Mouse (Mus musculus) heart, embryonic 16.5 days (tissue): ENCODE measurements at regions not wholly inside any gene's neighbourhood (a gene's known extent, or its start where the extent isn't known, plus 50 kb on each side); places are given as distances from the start of the nearest gene placed in this dataset.

Experiments used
- ATAC-seq: fragments of 200-750 bp; cut with Nextera tagmentation; replicated peaks from 2 replicates; pipeline ENCODE4 v1.8.0; 2017; ENCODE audit warnings: moderate number of reproducible peaks; ENCODE audit not compliant: insufficient read depth, low FRiP score; ENCODE audit errors: extremely low read depth
- H3K27ac ChIP-seq: fragments of 300-500 bp; sonication (generic); 2 replicates; pipeline ENCODE4 v1.5.1; 2014; ENCODE audit warnings: mild to moderate bottlenecking, low read length, control low read depth, moderate library complexity
- H3K27me3 ChIP-seq: fragments of 300-500 bp; sonication (generic); 2 replicates; pipeline ENCODE4 v1.6.1; 2014; ENCODE audit warnings: low read length, mixed read lengths; ENCODE audit not compliant: control insufficient read depth, insufficient read depth
- H3K36me3 ChIP-seq: fragments of 300-500 bp; sonication (generic); 2 replicates; pipeline ENCODE4 v1.6.1; 2014; ENCODE audit not compliant: control insufficient read depth, insufficient read depth
- H3K4me1 ChIP-seq: fragments of 300-500 bp; sonication (generic); 2 replicates; pipeline ENCODE4 v1.6.1; 2014; ENCODE audit warnings: low read length, mixed read lengths; ENCODE audit not compliant: control insufficient read depth, insufficient read depth
- H3K4me2 ChIP-seq: fragments of 300-500 bp; sonication (generic); 2 replicates; pipeline ENCODE4 v1.6.1; 2014; ENCODE audit warnings: low read depth, mild to moderate bottlenecking, control low read depth, low read length
- H3K4me3 ChIP-seq: fragments of 300-500 bp; sonication (generic); 2 replicates; pipeline ENCODE4 v1.5.1; 2014; ENCODE audit warnings: mild to moderate bottlenecking, control low read depth, low read length
- H3K9ac ChIP-seq: fragments of 300-500 bp; sonication (generic); 2 replicates; pipeline ENCODE4 v1.6.1; 2014; ENCODE audit warnings: low read length, control low read depth
- H3K9me3 ChIP-seq: fragments of 300-500 bp; sonication (generic); replicated peaks from 2 replicates; pipeline ENCODE4 v1.6.1; 2016; ENCODE audit warnings: low read length; ENCODE audit not compliant: control insufficient read depth
- WGBS: fragments of 180-500 bp; shearing (Covaris S2); extraction: QIAGEN DNeasy Blood & Tissue Kit; methylation state at CpG from one replicate; pipeline ENCODE4 v1.1.7; 2014; 5-methylcytosine and 5-hydroxymethylcytosine counted together

DNA sequence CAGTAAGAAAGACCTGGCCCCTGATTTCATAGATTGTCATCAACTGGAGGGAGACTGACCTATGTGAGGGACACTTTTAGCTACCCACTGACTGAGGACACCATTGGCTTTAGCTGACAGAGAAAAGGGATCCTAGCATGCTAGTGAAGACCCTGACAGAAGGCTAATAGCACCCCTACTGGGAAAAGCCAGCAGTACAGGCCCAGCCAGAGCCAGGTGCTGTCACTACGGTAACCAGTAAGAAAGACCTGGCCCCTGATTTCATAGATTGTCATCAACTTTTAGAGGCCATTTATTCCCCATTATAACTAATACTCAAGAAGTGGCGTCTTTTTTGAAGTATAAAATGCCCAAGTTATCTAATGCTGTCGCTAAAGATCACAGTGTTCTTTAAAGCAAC is 70.2 kb upstream of the Hk2 start:
- WGBS = 49% methylated on average over 3 of the region's 3 CpGs
- no peaks in the 10 kb centered on the region for H3K4me1 ChIP-seq
- no peak overlapping the region for H3K4me3 ChIP-seq
- no peak overlapping the region for H3K4me2 ChIP-seq
- ATAC-seq = no peak; the same call in 1 of the 2 replicates
- H3K9ac ChIP-seq = no peak overlapping the region
- H3K27me3 ChIP-seq = no peaks in the 10 kb centered on the region
- H3K36me3 ChIP-seq = no peaks in the 10 kb centered on the region
- H3K27ac ChIP-seq = no peak overlapping the region
- H3K9me3 ChIP-seq = peaks cover 7% of the 10 kb centered on the region

DNA sequence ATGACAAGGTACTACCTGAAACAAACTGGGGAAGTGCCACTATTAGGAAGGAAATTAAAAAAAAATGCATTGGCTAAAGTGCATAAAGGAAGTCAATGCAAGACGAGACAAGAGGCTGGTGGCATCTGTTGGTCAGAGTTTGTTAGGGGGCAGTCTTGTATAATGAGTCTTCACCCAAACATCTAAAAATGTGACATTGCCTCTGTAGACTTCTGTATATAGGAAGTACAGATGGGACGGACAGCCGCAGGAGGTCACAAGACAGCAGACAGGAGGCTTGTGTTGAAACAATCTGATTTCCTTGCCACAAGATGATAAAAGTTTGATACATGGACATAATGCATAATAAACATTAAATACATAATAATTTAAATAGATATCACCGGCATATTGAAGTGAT is 69.6 kb upstream of the Hk2 start:
- WGBS = 73% methylated on average over 4 of the region's 4 CpGs

GRCm38 (mm10) chr6:82837246-82837645 is 63.0 kb upstream of the Hk2 start:
- H3K36me3 ChIP-seq = no peaks in the 10 kb centered on the region
- H3K4me3 ChIP-seq = no peak overlapping the region
- H3K27me3 ChIP-seq = no peaks in the 10 kb centered on the region
- no peaks in the 10 kb centered on the region for H3K9me3 ChIP-seq
- H3K4me1 ChIP-seq = no peaks in the 10 kb centered on the region
- WGBS = 68% methylated on average over 9 of the region's 9 CpGs
- no peak overlapping the region for H3K27ac ChIP-seq
- no peak overlapping the region for H3K4me2 ChIP-seq
- no peak for ATAC-seq
- no peak overlapping the region for H3K9ac ChIP-seq

More for the DNA sequence above, 69.6 kb upstream of the Hk2 start:
- Histone ChIP-seq H3K4me1 (no peaks in the 10 kb centered on the region), H3K9ac (no peak overlapping the region), H3K4me3 (no peak overlapping the region), H3K27me3 (no peaks in the 10 kb centered on the region), H3K27ac (no peak overlapping the region), H3K36me3 (no peaks in the 10 kb centered on the region), H3K4me2 (no peak overlapping the region), H3K9me3 (peaks cover 7% of the 10 kb centered on the region)
- no peak for ATAC-seq

DNA sequence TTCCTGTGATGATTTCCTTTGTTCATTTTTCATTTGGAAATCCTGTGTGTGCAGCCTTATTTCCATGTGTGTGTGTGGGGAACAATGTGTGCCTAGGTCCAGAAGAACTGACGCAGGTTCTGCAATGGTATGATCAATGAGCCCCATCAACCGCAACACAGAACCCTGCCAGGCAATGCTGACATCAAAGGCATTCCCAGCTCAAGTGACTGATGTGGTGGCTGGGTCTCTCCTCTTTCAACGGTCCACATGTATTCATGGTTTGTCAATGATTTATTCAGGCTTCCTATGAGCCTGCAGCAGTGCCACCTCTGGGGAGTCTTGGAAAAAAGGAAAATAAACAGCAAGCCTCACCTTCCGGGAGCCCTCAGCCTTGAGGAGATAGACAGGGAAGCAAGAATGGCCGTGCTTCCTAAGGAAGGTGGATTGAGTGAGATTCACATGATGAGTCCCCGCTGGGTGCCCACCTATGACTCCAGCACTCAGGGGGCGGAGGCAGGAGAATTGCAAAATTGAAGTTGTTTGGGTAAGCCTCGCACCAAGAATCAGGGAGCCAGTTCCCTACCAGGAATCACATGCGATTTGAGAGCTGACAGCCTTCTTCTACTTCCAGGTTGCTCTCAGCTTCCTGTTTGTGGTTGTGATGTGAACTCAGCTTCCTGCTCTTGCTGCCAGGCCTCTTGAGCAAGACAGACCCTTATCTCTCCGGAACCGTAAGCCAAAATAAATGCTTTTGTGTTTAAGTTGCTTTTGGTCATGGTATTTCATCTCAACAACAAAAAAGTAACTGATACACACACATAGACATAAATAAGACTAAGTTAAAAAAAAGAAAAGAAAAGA is 61.2 kb upstream of the Hk2 start:
- no peaks in the 10 kb centered on the region for H3K9me3 ChIP-seq
- no peak for ATAC-seq
- 64% methylated on average over 11 of the region's 11 CpGs for WGBS
- H3K4me1 ChIP-seq = peaks cover 4% of the 10 kb centered on the region
- no peak overlapping the region for H3K4me3 ChIP-seq
- H3K4me2 ChIP-seq = no peak overlapping the region
- H3K27ac ChIP-seq = no peak overlapping the region
- no peak overlapping the region for H3K9ac ChIP-seq
- no peaks in the 10 kb centered on the region for H3K36me3 ChIP-seq
- H3K27me3 ChIP-seq = no peaks in the 10 kb centered on the region

- H3K27me3 ChIP-seq = no peaks in the 10 kb centered on the region
- H3K4me3 ChIP-seq = no peak overlapping the region
- no peak overlapping the region for H3K9ac ChIP-seq
- H3K9me3 ChIP-seq = no peaks in the 10 kb centered on the region
- H3K4me2 ChIP-seq = no peak overlapping the region
- no peak for ATAC-seq
- peaks cover 4% of the 10 kb centered on the region for H3K4me1 ChIP-seq
- no peak overlapping the region for H3K27ac ChIP-seq
- WGBS = 92% methylated on average over 6 of the region's 6 CpGs
- no peaks in the 10 kb centered on the region for H3K36me3 ChIP-seq
Observed at GRCm38 (mm10) chr6:82833867-82834266, 59.6 kb upstream of the Hk2 start.

DNA sequence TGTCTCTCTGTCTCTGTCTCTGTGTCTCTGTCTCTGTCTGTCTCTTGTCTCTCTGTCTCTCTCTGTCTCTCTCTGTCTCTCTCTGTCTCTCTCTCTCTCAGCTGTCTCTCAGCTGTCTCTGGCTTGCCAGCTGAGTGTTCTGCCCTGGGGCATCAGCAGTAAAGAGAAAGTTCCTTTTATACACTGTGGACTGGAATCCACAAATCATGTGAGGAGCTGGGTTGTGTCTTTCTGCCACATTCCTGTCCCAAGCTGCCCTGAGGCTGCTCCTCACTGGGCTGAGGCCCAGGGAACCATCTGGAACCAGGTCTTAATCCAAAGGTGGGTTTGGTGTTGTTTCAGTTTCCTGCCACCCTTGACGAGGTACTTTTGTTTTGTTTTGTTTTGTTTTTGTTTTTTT is 57.0 kb upstream of the Hk2 start:
- Histone ChIP-seq H3K27me3 (no peaks in the 10 kb centered on the region), H3K9ac (no peak overlapping the region), H3K4me1 (peaks cover 4% of the 10 kb centered on the region), H3K27ac (no peak overlapping the region), H3K36me3 (no peaks in the 10 kb centered on the region), H3K4me2 (peak overlapping the region; percentile 14; the same call in 1 of the 2 replicates), H3K4me3 (no peak overlapping the region), H3K9me3 (no peaks in the 10 kb centered on the region)
- ATAC-seq = no peak; the same call in 1 of the 2 replicates
- WGBS = 28% methylated on average over 1 of the region's 1 CpGs

DNA sequence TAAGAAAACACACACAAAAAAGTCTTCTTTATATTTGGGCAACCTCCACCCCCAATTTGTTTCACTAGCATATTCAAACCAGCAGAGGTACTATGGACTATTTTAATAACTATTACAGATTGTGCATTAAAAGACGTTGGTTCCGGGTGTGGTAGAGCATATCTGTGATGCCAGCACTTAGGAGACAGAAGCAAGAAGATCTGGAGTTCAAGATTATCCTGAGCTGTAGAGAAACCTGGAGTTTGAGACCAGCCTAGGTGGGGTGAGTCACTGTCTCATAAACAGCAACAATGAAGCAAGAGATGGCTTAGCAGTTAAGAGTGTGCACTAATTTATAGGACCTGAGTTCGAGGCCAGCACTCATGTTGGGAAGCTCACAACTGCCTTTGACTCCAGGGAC is 50.4 kb upstream of the Hk2 start:
- no peak overlapping the region for H3K9ac ChIP-seq
- no peak for ATAC-seq
- WGBS = 82% methylated on average over 3 of the region's 3 CpGs
- no peaks in the 10 kb centered on the region for H3K36me3 ChIP-seq
- H3K27ac ChIP-seq = no peak overlapping the region
- no peak overlapping the region for H3K4me3 ChIP-seq
- no peaks in the 10 kb centered on the region for H3K9me3 ChIP-seq
- no peaks in the 10 kb centered on the region for H3K27me3 ChIP-seq
- H3K4me2 ChIP-seq = no peak overlapping the region
- peaks cover 15% of the 10 kb centered on the region for H3K4me1 ChIP-seq

DNA sequence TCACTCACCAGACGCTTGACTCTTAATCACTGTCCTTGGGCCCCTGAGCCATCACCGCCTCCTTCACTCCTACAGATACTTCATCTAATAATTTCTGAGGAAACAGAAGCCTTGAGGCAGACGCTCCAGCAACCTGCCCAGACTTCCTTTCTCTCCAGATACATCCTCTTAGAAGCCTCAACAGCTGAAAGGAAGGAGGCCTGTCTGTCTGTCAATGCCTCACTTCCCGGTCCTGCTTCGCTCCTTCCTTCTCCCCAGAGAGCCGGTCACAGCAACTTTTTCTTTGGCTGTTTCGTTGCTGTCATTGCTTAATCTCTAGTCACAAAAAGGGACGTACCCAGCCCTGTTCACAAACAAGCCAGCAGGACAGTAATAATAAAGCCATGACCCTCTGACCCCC is 50.0 kb upstream of the Hk2 start:
- Histone ChIP-seq H3K4me3 (no peak overlapping the region), H3K9ac (no peak overlapping the region), H3K27me3 (no peaks in the 10 kb centered on the region), H3K9me3 (no peaks in the 10 kb centered on the region), H3K27ac (no peak overlapping the region), H3K4me1 (peaks cover 15% of the 10 kb centered on the region), H3K4me2 (no peak overlapping the region), H3K36me3 (no peaks in the 10 kb centered on the region)
- no peak for ATAC-seq
- WGBS = 44% methylated on average over 8 of the region's 8 CpGs
